Mouse (Mus musculus) lung, embryonic 16.5 days (tissue): ENCODE data around the gene Hbq1b. TPM values are rescaled to one million over a fixed set of nuclear protein-coding genes. Genes with fewer than 3 reads are reported as not detected.

ENCODE experiments used
- ATAC-seq: fragments of 200-750 bp; cut with Nextera tagmentation; 2 replicates; pipeline ENCODE4 v1.8.0; 2017; ENCODE audit warnings: low read depth, mild to moderate bottlenecking, moderate library complexity
- H3K27ac ChIP-seq: fragments of 300-500 bp; sonication (generic); 2 replicates; pipeline ENCODE4 v1.5.1; 2014; ENCODE audit warnings: mild to moderate bottlenecking, control low read depth, low read length
- H3K27me3 ChIP-seq: fragments of 300-500 bp; sonication (generic); 2 replicates; pipeline ENCODE4 v1.6.1; 2014; ENCODE audit warnings: low read depth, low read length, mixed read lengths; ENCODE audit not compliant: control insufficient read depth, insufficient read depth
- H3K36me3 ChIP-seq: fragments of 300-500 bp; sonication (generic); 2 replicates; pipeline ENCODE4 v1.6.1; 2014; ENCODE audit warnings: low read length; ENCODE audit not compliant: control insufficient read depth, insufficient read depth
- H3K4me1 ChIP-seq: fragments of 300-500 bp; sonication (generic); replicated peaks from 2 replicates; pipeline ENCODE4 v1.6.1; 2014; ENCODE audit warnings: low read length, mixed read lengths; ENCODE audit not compliant: control insufficient read depth, insufficient read depth
- H3K4me2 ChIP-seq: fragments of 300-500 bp; sonication (generic); 2 replicates; pipeline ENCODE4 v1.6.1; 2014; ENCODE audit warnings: low read depth, low read length, control low read depth
- H3K4me3 ChIP-seq: fragments of 300-500 bp; sonication (generic); 2 replicates; pipeline ENCODE4 v1.5.1; 2014; ENCODE audit warnings: mild to moderate bottlenecking, low read length, control low read depth
- H3K9ac ChIP-seq: fragments of 300-500 bp; sonication (generic); 2 replicates; pipeline ENCODE4 v1.6.1; 2014; ENCODE audit warnings: low read length, control low read depth
- H3K9me3 ChIP-seq: fragments of 300-500 bp; sonication (generic); 2 replicates; pipeline ENCODE4 v1.6.1; 2016; ENCODE audit warnings: low read length; ENCODE audit not compliant: control insufficient read depth
- WGBS: fragments of 180-500 bp; shearing (Covaris S2); extraction: QIAGEN DNeasy Blood & Tissue Kit; methylation state at CpG from one replicate; pipeline ENCODE4 v1.1.7; 2014; 5-methylcytosine and 5-hydroxymethylcytosine counted together
- polyA plus RNA-seq: library from polyadenylated mRNA; unstranded; fragments of >200 nt; fragmentation: Nextera tagmentation; extraction: Ambion mirVana; gene quantifications from 2 replicates; pipeline ENCODE4 v1.2.1, GENCODE M21; 2015

The Hbq1b gene
- polyA plus RNA-seq, 1 experiment from 2014 or later = 1.8 TPM

- H3K4me1 ChIP-seq = no peaks in the 10 kb centered on the region
- no peaks in the 10 kb centered on the region for H3K9me3 ChIP-seq
- no peaks in the 10 kb centered on the region for H3K27me3 ChIP-seq
- peaks cover 5% of the 10 kb centered on the region; the same call in 1 of the 2 replicates for H3K36me3 ChIP-seq
- H3K9ac ChIP-seq = no peak overlapping the region
- no peak overlapping the region for H3K27ac ChIP-seq
- no peak overlapping the region for H3K4me3 ChIP-seq
- ATAC-seq = no peak
- H3K4me2 ChIP-seq = no peak overlapping the region
Measured at GRCm38 (mm10) chr11:32247068-32247467, 39.7 kb upstream of the Hbq1b start.

DNA sequence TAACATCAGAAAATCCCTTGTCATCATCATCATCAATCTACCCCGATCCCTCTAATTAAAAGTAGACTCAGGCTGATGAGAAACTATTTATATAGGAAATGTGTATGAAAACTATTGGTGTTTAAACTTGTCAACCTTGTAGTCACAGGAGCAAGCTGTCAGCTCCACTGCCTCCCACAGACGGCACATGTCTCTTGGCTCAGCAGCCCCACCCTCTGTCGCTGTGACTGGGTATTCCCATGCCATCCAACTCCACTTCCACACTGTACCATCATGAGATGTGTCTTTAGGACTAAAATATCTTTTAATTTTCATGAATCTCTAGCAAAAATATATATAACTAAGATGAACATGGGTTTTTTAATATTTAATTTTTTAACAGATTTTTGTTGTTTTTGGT lies 38.4 kb upstream of the Hbq1b start:
- no peak for ATAC-seq

DNA sequence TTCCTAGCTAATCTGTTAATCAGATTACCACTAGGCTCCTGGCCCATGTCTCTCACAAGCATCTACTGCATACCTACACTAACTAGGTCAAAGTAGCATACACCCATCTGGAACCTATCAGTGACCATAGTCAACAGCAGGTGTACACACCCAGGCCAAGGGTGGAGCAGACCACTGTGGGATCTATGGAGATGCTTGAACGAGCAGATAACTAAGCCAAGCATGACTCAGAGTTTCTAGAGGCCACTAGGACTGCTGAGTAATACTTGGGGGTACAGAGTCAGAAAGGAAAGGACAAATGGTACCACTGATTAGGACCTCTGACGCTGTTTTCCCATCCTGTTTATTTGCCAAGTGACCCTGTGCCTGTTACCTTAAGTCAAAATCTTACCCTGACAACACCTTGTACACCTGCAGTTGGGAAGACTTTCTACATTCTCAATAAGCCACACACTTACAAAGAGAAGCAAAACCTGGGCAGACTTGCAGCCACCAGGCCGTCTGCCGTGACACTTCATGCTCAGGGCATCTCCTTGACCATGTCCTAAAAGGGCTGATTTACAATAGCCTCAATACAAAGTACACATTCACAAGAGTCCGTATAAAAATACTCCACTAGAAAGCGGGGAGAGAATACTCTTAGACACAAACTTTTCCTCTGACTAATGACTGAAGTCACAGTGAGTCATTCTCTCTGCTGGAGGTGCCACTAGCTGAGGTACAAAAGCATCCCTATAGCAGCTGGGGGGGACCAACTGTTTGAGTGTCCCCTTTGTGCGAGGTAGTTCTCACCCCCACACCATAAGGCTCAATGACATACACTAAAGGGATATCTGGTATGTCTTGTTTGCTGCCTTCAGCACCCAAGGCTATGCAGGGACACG lies 35.6 kb upstream of the Hbq1b start:
- Histone ChIP-seq H3K4me3 (no peak overlapping the region), H3K27me3 (no peaks in the 10 kb centered on the region), H3K36me3 (peaks cover 4% of the 10 kb centered on the region; the same call in 1 of the 2 replicates), H3K9ac (no peak overlapping the region), H3K9me3 (no peaks in the 10 kb centered on the region), H3K27ac (no peak overlapping the region), H3K4me1 (no peaks in the 10 kb centered on the region), H3K4me2 (no peak overlapping the region)
- no peak for ATAC-seq
- 82% methylated on average over 8 of the region's 8 CpGs for WGBS

More for the DNA sequence above, 38.4 kb upstream of the Hbq1b start:
- Histone ChIP-seq H3K27me3 (no peaks in the 10 kb centered on the region), H3K36me3 (peaks cover 5% of the 10 kb centered on the region; the same call in 1 of the 2 replicates), H3K4me2 (no peak overlapping the region), H3K4me3 (no peak overlapping the region), H3K27ac (no peak overlapping the region), H3K9ac (no peak overlapping the region), H3K9me3 (no peaks in the 10 kb centered on the region), H3K4me1 (no peaks in the 10 kb centered on the region)
- 70% methylated on average over 3 of the region's 3 CpGs for WGBS

GRCm38 (mm10) chr11:32253121-32253520 lies 33.6 kb upstream of the Hbq1b start:
- peaks cover 4% of the 10 kb centered on the region; the same call in 1 of the 2 replicates for H3K36me3 ChIP-seq
- WGBS = 93% methylated on average over 1 of the region's 1 CpGs

GRCm38 (mm10) chr11:32256146-32256545 lies 30.6 kb upstream of the Hbq1b start:
- 97% methylated on average over 1 of the region's 1 CpGs for WGBS
- Histone ChIP-seq H3K9me3 (no peaks in the 10 kb centered on the region), H3K27me3 (no peaks in the 10 kb centered on the region), H3K9ac (no peak overlapping the region), H3K4me1 (no peaks in the 10 kb centered on the region), H3K36me3 (peaks cover 4% of the 10 kb centered on the region; the same call in 1 of the 2 replicates), H3K4me2 (no peak overlapping the region), H3K4me3 (no peak overlapping the region), H3K27ac (no peak overlapping the region)
- ATAC-seq = no peak

More at GRCm38 (mm10) chr11:32253121-32253520, 33.6 kb upstream of the Hbq1b start:
- Histone ChIP-seq H3K4me1 (no peaks in the 10 kb centered on the region), H3K27me3 (no peaks in the 10 kb centered on the region), H3K9ac (no peak overlapping the region), H3K9me3 (no peaks in the 10 kb centered on the region), H3K27ac (no peak overlapping the region), H3K4me3 (no peak overlapping the region), H3K4me2 (no peak overlapping the region)
- no peak for ATAC-seq

- 90% methylated on average over 3 of the region's 3 CpGs for WGBS
- Histone ChIP-seq H3K9ac (no peak overlapping the region), H3K27me3 (no peaks in the 10 kb centered on the region), H3K4me2 (no peak overlapping the region), H3K9me3 (no peaks in the 10 kb centered on the region), H3K4me1 (no peaks in the 10 kb centered on the region), H3K4me3 (no peak overlapping the region), H3K27ac (no peak overlapping the region), H3K36me3 (peaks cover 4% of the 10 kb centered on the region; the same call in 1 of the 2 replicates)
- no peak for ATAC-seq
Measured at GRCm38 (mm10) chr11:32256566-32256965, 30.2 kb upstream of the Hbq1b start.

GRCm38 (mm10) chr11:32262674-32263415 lies 23.9 kb upstream of the Hbq1b start:
- Histone ChIP-seq H3K4me2 (no peak overlapping the region), H3K4me3 (no peak overlapping the region), H3K36me3 (peaks cover 4% of the 10 kb centered on the region; the same call in 1 of the 2 replicates), H3K9ac (no peak overlapping the region), H3K27ac (no peak overlapping the region), H3K4me1 (peaks cover 3% of the 10 kb centered on the region; the same call in 1 of the 2 replicates), H3K27me3 (no peaks in the 10 kb centered on the region), H3K9me3 (no peaks in the 10 kb centered on the region)
- no peak for ATAC-seq
- WGBS = 62% methylated on average over 10 of the region's 10 CpGs

GRCm38 (mm10) chr11:32265117-32265738 lies 21.5 kb upstream of the Hbq1b start:
- Histone ChIP-seq H3K4me3 (no peak overlapping the region), H3K9me3 (no peaks in the 10 kb centered on the region), H3K36me3 (peaks cover 4% of the 10 kb centered on the region; the same call in 1 of the 2 replicates), H3K9ac (no peak overlapping the region), H3K4me1 (peaks cover 7% of the 10 kb centered on the region), H3K4me2 (no peak overlapping the region), H3K27me3 (no peaks in the 10 kb centered on the region; the same call in 1 of the 2 replicates), H3K27ac (no peak overlapping the region)
- no peak for ATAC-seq
- 88% methylated on average over 3 of the region's 3 CpGs for WGBS

DNA sequence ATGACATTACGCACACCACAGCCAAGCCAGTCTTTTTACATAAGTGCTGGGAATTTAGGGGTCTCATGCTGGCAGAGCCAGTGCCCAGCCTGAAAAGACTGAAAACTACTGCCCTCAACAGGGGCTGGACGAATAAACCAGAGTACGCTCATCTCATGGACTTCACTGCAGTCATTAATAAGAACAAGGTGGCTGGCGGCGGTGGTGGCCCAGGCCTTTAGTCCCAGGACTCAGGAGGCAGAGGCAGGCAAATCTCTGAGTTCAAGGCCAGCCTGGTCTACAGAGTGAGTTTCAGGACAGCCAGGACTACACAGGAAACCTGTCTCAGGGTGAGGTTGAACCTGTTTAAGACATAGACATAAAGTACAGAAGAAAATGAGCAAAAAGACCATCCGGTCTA lies 20.6 kb upstream of the Hbq1b start:
- 92% methylated on average over 6 of the region's 6 CpGs for WGBS
- Histone ChIP-seq H3K27ac (no peak overlapping the region), H3K27me3 (no peaks in the 10 kb centered on the region; the same call in 1 of the 2 replicates), H3K4me1 (peaks cover 7% of the 10 kb centered on the region), H3K36me3 (0 out of 2 replicates have a peak, but pooled peaks cover 2% of the 10 kb centered on the region), H3K4me2 (no peak overlapping the region), H3K9ac (no peak overlapping the region), H3K4me3 (no peak overlapping the region), H3K9me3 (no peaks in the 10 kb centered on the region)
- no peak for ATAC-seq
